Mouse (Mus musculus) thymus, adult 2 months (tissue): ENCODE measurements around the gene Wnt11. TPM values are rescaled to one million over a fixed set of nuclear protein-coding genes. Genes with fewer than 3 reads are reported as not detected.

Experiments used
- DNase-seq: peaks from one replicate; pipeline ENCODE4 v3.0.0; 2021
- H3K27ac ChIP-seq: fragments of 200-500 bp; 2 replicates; pipeline ENCODE4 v1.5.1; 2012; ENCODE audit warnings: low read length, control low read depth; ENCODE audit not compliant: control insufficient read depth, insufficient read depth
- H3K27me3 ChIP-seq: fragments of 200-500 bp; 2 replicates; pipeline ENCODE4 v1.6.1; 2012; ENCODE audit warnings: mild to moderate bottlenecking, low read length, moderate library complexity, mixed read lengths; ENCODE audit not compliant: control insufficient read depth, insufficient read depth
- H3K36me3 ChIP-seq: fragments of 200-500 bp; 2 replicates; pipeline ENCODE4 v1.6.1; 2012; ENCODE audit warnings: mild to moderate bottlenecking, low read length, moderate library complexity; ENCODE audit not compliant: control insufficient read depth, insufficient read depth
- H3K4me1 ChIP-seq: fragments of 200-500 bp; replicated peaks from 2 replicates; pipeline ENCODE4 v1.6.1; 2012; ENCODE audit warnings: low read length; ENCODE audit not compliant: control insufficient read depth, insufficient read depth
- H3K4me3 ChIP-seq: fragments of 200-500 bp; 2 replicates; pipeline ENCODE4 v1.5.1; 2012; ENCODE audit warnings: mild to moderate bottlenecking, low read length, control low read depth, moderate library complexity; ENCODE audit not compliant: control insufficient read depth, insufficient read depth
- CTCF ChIP-seq: fragments of 200-500 bp; IDR thresholded peaks from 2 replicates; pipeline ENCODE4 v1.5.1; 2012; ENCODE audit warnings: mild to moderate bottlenecking, control low read depth, low read length, moderate library complexity, borderline replicate concordance; ENCODE audit not compliant: control insufficient read depth, poor library complexity, insufficient read depth; ENCODE audit errors: extremely low read depth
- POLR2A ChIP-seq: fragments of 200-500 bp; IDR thresholded peaks from 2 replicates; pipeline ENCODE4 v1.6.1; 2012; ENCODE audit warnings: mild to moderate bottlenecking, low read length, control low read depth, moderate library complexity; ENCODE audit not compliant: control insufficient read depth, poor library complexity, insufficient read depth; ENCODE audit errors: extremely low read depth
- WGBS: fragments of 180-500 bp; shearing (Covaris S2); methylation state at CpG from one replicate; pipeline ENCODE4 v1.1.7; 2018; 5-methylcytosine and 5-hydroxymethylcytosine counted together
- polyA plus RNA-seq: library from polyadenylated mRNA; depleted of rRNA; stranded (reverse); fragments of >200 nt; gene quantifications from 2 replicates; pipeline ENCODE4 v1.2.3, GENCODE M21; 2012

Wnt11 gene
- polyA plus RNA-seq, 1 experiment, result 9.2 TPM

GRCm38 (mm10) chr7:98837901-98838300, 3.0 kb downstream of the Wnt11 start:
- no peak for TF ChIP-seq POLR2A
- peak; percentile 81; the same call in 1 of the 2 replicates for TF ChIP-seq CTCF
- H3K4me3 ChIP-seq, result no peak overlapping the region
- WGBS, result 1% methylated on average over 17 of the region's 17 CpGs
- peaks cover 42% of the 10 kb centered on the region for H3K27me3 ChIP-seq
- H3K36me3 ChIP-seq, result no peaks in the 10 kb centered on the region
- no peak overlapping the region for H3K27ac ChIP-seq
- peak; percentile 67 for DNase-seq
- H3K4me1 ChIP-seq, result peaks cover 19% of the 10 kb centered on the region; the same call in 1 of the 2 replicates

GRCm38 (mm10) chr7:98838729-98839141, 3.8 kb downstream of the Wnt11 start:
- H3K4me3 ChIP-seq, result peak overlapping the region; percentile 18; the same call in 1 of the 2 replicates
- peaks cover 39% of the 10 kb centered on the region for H3K27me3 ChIP-seq
- no peaks in the 10 kb centered on the region for H3K36me3 ChIP-seq
- 1% methylated on average over 48 of the region's 48 CpGs for WGBS
- 0 out of 2 replicates have a peak, but pooled peaks have one; percentile 18 for TF ChIP-seq POLR2A
- TF ChIP-seq CTCF, result no peak; the same call in 1 of the 2 replicates
- peaks cover 19% of the 10 kb centered on the region; the same call in 1 of the 2 replicates for H3K4me1 ChIP-seq
- H3K27ac ChIP-seq, result no peak overlapping the region
- DNase-seq, result peak; percentile 37

GRCm38 (mm10) chr7:98839312-98839711, 4.4 kb downstream of the Wnt11 start:
- Histone ChIP-seq H3K27ac (no peak overlapping the region), H3K4me1 (peaks cover 19% of the 10 kb centered on the region; the same call in 1 of the 2 replicates), H3K4me3 (no peak overlapping the region), H3K27me3 (peaks cover 37% of the 10 kb centered on the region), H3K36me3 (no peaks in the 10 kb centered on the region)
- WGBS, result 25% methylated on average over 12 of the region's 12 CpGs
- TF ChIP-seq POLR2A, result no peak
- TF ChIP-seq CTCF, result no peak
- no peak for DNase-seq

- Histone ChIP-seq H3K36me3 (no peaks in the 10 kb centered on the region), H3K4me1 (peaks cover 7% of the 10 kb centered on the region; the same call in 1 of the 2 replicates), H3K4me3 (no peak overlapping the region), H3K27me3 (peaks cover 26% of the 10 kb centered on the region), H3K27ac (no peak overlapping the region)
- DNase-seq, result no peak
- 22% methylated on average over 3 of the region's 3 CpGs for WGBS
- TF ChIP-seq CTCF (no peak), POLR2A (no peak)
Measured at GRCm38 (mm10) chr7:98840771-98841170, 5.9 kb downstream of the Wnt11 start.

- no peak overlapping the region for H3K27ac ChIP-seq
- H3K27me3 ChIP-seq, result peaks cover 16% of the 10 kb centered on the region
- peaks cover 4% of the 10 kb centered on the region; the same call in 1 of the 2 replicates for H3K4me1 ChIP-seq
- TF ChIP-seq POLR2A, result no peak
- TF ChIP-seq CTCF, result peak; percentile 17; the same call in 1 of the 2 replicates
- H3K36me3 ChIP-seq, result no peaks in the 10 kb centered on the region
- DNase-seq, result no peak
- 69% methylated on average over 3 of the region's 3 CpGs for WGBS
- no peak overlapping the region for H3K4me3 ChIP-seq
Measured at GRCm38 (mm10) chr7:98841802-98842201, 6.9 kb downstream of the Wnt11 start.

- Histone ChIP-seq H3K36me3 (no peaks in the 10 kb centered on the region), H3K27me3 (peaks cover 11% of the 10 kb centered on the region), H3K27ac (no peak overlapping the region), H3K4me3 (no peak overlapping the region), H3K4me1 (peaks cover 4% of the 10 kb centered on the region; the same call in 1 of the 2 replicates)
- no peak for DNase-seq
- 94% methylated on average over 3 of the region's 3 CpGs for WGBS
- TF ChIP-seq POLR2A (no peak), CTCF (no peak)
Measured at GRCm38 (mm10) chr7:98842997-98843396, 8.1 kb downstream of the Wnt11 start.
